Mouse (Mus musculus) thymus, adult 18-20 months (tissue): ENCODE results near the gene AL731706.1.

ENCODE experiments used
- DNase-seq, 2 experiments: peaks; one replicate each; pipeline ENCODE4 v3.0.0; 2022; ENCODE audit warnings: mixed read lengths in 2 of 2

The AL731706.1 gene

DNA sequence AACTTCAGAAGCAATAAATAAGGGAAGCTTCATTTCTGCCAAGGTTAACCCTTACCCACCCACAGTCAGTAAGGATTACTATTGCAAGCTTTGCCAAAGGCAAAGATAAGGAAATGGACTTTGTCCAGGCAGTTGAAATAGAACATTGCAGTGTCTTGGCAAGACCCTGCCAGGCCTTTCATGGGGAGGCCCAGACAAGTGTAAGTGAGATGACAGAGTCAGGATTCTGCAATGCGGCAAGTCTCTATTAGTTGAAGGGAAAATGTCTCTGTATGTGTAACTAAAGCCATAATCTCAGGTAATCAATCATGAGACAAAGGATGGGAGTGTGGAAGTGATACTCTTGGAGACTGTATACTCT lies 56.5 kb downstream of the AL731706.1 start:
- DNase-seq: no peak

DNA sequence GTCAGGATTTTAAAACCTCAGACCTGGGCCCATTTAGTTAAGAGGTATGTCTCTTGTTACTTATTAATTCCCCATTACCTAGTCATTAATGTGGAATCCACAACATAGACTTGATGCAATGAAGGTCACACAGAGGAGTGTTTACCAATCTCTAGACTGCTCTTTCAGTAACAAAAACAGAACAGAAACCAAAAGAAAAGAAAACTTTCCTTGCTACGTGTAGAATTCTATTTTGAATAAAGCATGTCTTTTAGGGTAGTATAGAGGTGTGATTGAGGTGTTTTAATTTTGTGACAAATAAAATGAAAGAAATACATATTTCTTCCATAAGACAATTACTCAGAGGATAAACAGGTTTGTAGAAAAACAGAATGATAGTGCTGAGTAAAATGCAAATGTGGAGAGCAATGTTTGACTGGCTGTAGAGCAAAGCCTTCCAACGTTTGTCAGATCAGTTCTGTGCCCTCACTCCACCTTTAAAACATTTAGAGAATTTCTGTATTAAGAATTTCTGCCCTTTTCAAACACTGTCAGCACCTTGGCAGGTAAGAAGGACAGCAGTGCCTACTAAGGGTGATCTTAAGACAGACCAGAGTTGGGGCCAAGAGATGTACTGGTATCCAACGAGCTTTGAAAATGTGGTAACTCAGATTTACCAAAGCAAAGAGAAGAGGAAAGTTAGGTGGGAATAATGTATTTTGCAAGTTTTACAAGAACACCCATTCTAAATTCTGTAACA lies 57.0 kb downstream of the AL731706.1 start:
- DNase-seq: no peak

DNA sequence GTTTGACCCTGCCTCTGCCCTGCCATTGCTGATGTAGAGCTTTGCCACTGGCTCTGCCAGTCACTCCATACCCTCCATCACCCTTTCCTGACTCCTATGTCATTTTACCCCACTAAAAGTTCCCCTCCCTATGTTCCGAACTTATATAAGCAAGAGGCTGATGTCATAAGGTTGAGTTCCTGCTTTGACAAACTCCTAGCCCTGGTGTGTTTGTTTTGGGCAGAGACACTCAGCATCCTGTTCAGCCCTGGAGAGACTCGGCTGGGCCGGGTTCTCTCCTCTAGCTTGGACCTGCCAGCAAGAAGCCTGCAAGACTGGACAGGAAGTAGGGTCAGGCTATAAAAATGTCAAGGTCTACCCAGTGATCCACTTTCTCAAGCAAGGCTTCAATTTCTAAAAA lies 58.3 kb downstream of the AL731706.1 start:
- no peak for DNase-seq
